Mouse (Mus musculus): ENCODE measurements around the gene Bora. TPM values are rescaled to one million over a fixed set of nuclear protein-coding genes. Genes with fewer than 3 reads are reported as not detected.

Gene Bora
- polyA plus RNA-seq (2012; fragmentation: generic; extraction: Trizol) = 1 to 10 TPM; 1.2 to 9.3 TPM

DNA sequence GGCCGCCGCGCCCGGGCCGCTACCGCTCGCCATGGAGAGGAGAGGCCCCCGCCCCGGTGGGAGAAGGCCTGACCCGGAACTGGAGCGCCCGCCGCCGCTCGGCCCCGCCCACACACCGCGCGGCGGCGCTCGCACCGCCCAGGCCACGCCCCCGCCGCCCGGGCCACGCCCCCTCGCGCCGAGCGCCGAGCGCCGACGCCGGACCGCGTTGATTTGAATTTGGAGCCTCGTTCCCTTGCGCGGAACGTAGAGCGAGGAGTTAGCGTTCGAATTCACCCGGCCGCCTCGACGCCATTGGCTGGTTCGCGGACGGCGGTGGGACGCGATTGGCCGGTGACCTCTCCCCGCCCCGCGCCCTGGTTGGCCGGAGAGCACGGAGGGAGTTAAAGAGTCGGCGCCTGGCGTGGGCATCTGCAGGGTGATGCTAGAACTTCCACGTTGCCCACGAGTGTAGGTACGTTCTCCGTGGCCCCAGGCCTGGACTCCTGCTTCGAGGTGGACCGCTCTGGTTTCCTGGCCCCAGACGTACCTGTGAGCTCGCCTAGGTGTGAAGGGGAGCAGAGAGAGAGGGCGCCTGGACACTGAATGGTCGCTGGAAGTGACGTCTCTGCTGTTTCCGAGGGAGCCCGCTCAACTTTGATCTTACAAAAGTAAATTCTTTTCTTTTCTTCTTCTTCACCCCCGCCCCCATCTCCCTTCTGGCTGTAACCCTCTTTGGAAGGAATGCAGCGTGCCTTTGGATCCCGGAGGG, at the start of gene Bora, which contains the start of gene Mzt1:
Gene Bora, plus strand, starts transcription at position 192 of the 751 bp plus-strand sequence.
Gene Mzt1, minus strand, starts transcription at position 104 of the 751 bp plus-strand sequence.

DNA sequence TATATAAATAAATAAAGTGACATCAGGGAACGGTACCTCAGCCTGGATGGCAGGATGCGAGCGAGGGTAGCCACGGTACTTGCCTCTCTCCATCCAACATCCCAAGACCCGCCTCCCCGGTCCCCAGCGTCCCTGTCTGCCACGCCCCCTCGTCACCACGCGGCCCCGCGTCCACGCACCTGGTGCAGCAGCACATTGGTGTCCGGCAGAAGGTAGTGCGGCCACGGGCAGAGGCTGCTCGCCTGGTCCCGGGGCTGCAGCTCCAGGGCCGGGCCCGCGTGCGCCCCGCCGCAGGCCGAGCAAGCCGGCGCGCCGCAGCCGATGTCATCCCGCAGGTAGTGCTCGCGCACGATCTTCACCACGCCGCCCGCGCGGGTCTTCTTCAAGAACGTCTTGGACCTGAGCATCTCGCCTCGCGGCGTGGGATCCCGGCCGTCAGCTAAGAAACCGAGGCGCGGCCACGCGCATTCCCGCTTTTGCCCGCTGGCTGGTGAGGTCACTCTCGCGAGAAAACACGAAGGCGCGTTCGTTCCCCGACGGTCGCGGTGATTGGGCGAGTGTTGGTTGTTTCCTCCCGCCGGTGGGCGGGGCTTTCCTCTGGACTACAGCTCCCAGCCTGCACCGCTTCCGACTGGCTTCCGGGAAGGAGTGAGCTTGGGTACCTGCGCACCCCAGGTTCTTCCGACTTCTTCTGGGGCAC, 53.4 kb downstream of the Bora start, which contains the start of the genes Pibf1 and Dis3:
Gene Pibf1, plus strand, starts transcription at position 158 of the 700 bp plus-strand sequence.
Gene Dis3, minus strand, starts transcription at position 504 of the 700 bp plus-strand sequence.

Other genes with a start within 250 kb of the Bora start
- 10 to 100 TPM; 21.9 to 22.5 TPM for gene Rpl36a-ps1, start 51.9 kb upstream of the Bora start, polyA plus RNA-seq (2012; fragmentation: generic; extraction: Trizol)
- 1 to 10 TPM; 1.0 to 8.2 TPM for gene Mzt1, start 88 bp upstream of the Bora start, polyA plus RNA-seq (2012; fragmentation: generic; extraction: Trizol)
- 1 to 10 TPM in 1 of 2 experiments, under 1 TPM in 1; 0.13 to 1.7 TPM for gene Pibf1, start 53.2 kb downstream of the Bora start, polyA plus RNA-seq (2012; fragmentation: generic; extraction: Trizol)
- 1 to 10 TPM; 2.4 to 5.9 TPM for gene Dis3, start 53.5 kb downstream of the Bora start, polyA plus RNA-seq (2012; fragmentation: generic; extraction: Trizol)